Mouse (Mus musculus) stomach, embryonic 14.5 days (tissue): ENCODE measurements around the gene Tshb. TPM values are rescaled to one million over a fixed set of nuclear protein-coding genes. Genes with fewer than 3 reads are reported as not detected.

ENCODE experiments used
- ATAC-seq: fragments of 200-750 bp; cut with Nextera tagmentation; 2 replicates; pipeline ENCODE4 v1.8.0; 2017; ENCODE audit warnings: low read depth, moderate TSS enrichment; ENCODE audit not compliant: insufficient number of reproducible peaks, insufficient read depth, low FRiP score
- H3K27ac ChIP-seq: fragments of 300-500 bp; sonication (generic); 2 replicates; pipeline ENCODE4 v1.5.1; 2014; ENCODE audit warnings: mild to moderate bottlenecking, low read length, moderate library complexity, mixed read lengths
- H3K27me3 ChIP-seq: fragments of 300-500 bp; sonication (generic); 2 replicates; pipeline ENCODE4 v1.6.1; 2014; ENCODE audit warnings: low read length, control low read depth, mixed read lengths; ENCODE audit not compliant: control insufficient read depth, insufficient read depth
- H3K36me3 ChIP-seq: fragments of 300-500 bp; sonication (generic); 2 replicates; pipeline ENCODE4 v1.6.1; 2014; ENCODE audit warnings: mild to moderate bottlenecking, control low read depth, low read length, moderate library complexity, mixed read lengths; ENCODE audit not compliant: control insufficient read depth, insufficient read depth
- H3K4me1 ChIP-seq: fragments of 300-500 bp; sonication (generic); 2 replicates; pipeline ENCODE4 v1.6.1; 2014; ENCODE audit warnings: low read length, control low read depth, mixed read lengths; ENCODE audit not compliant: control insufficient read depth, insufficient read depth
- H3K4me2 ChIP-seq: fragments of 300-500 bp; sonication (generic); replicated peaks from 2 replicates; pipeline ENCODE4 v1.6.1; 2014; ENCODE audit warnings: low read depth, low read length, control low read depth
- H3K4me3 ChIP-seq: fragments of 300-500 bp; sonication (generic); 2 replicates; pipeline ENCODE4 v1.5.1; 2014; ENCODE audit warnings: low read depth, low read length, control low read depth
- H3K9ac ChIP-seq: fragments of 300-500 bp; sonication (generic); replicated peaks from 2 replicates; pipeline ENCODE4 v1.6.1; 2014; ENCODE audit warnings: low read depth, mild to moderate bottlenecking, control low read depth, low read length, moderate library complexity, mixed read lengths
- H3K9me3 ChIP-seq: fragments of 300-500 bp; sonication (generic); 2 replicates; pipeline ENCODE4 v1.6.1; 2016; ENCODE audit warnings: low read depth, low read length, control low read depth; ENCODE audit not compliant: control insufficient read depth
- WGBS: fragments of 180-500 bp; shearing (Covaris S2); extraction: QIAGEN DNeasy Blood & Tissue Kit; methylation state at CpG from one replicate; pipeline ENCODE4 v1.1.7; 2014; 5-methylcytosine and 5-hydroxymethylcytosine counted together
- polyA plus RNA-seq: library from polyadenylated mRNA; unstranded; fragments of >200 nt; fragmentation: Nextera tagmentation; extraction: Ambion mirVana; gene quantifications from 2 replicates; pipeline ENCODE4 v1.2.1, GENCODE M21; 2014

Tshb gene
- polyA plus RNA-seq, result 0.25 and 0.62 TPM in 2 replicates

- H3K4me3 ChIP-seq, result no peak within 1 kb of the TSS
- H3K4me1 ChIP-seq, result no peaks in the 10 kb centered on the region
- H3K36me3 ChIP-seq, result no peaks in the 10 kb centered on the region
- WGBS, result 64% methylated on average over 2 of the region's 2 CpGs
- ATAC-seq, result no peak
- no peak within 1 kb of the TSS for H3K9ac ChIP-seq
- no peaks in the 10 kb centered on the region for H3K27me3 ChIP-seq
- H3K9me3 ChIP-seq, result no peaks in the 10 kb centered on the region
- H3K27ac ChIP-seq, result no peak within 1 kb of the TSS
- no peak within 1 kb of the TSS for H3K4me2 ChIP-seq
These were observed at the start of gene Tshb for GRCm38 (mm10) chr3:102782618-102783017. Gene Tshb, minus strand, starts transcription at chr3:102782718.

- no peaks in the 10 kb centered on the region for H3K4me1 ChIP-seq
These were observed 21.4 kb upstream of the Tshb start for GRCm38 (mm10) chr3:102803937-102804336.

GRCm38 (mm10) chr3:102787369-102787768, 4.9 kb upstream of the Tshb start:
- H3K4me2 ChIP-seq, result no peak overlapping the region
- no peaks in the 10 kb centered on the region for H3K4me1 ChIP-seq
- no peak overlapping the region for H3K9ac ChIP-seq
- no peaks in the 10 kb centered on the region for H3K27me3 ChIP-seq
- H3K27ac ChIP-seq, result no peak overlapping the region
- no peak overlapping the region for H3K4me3 ChIP-seq
- WGBS, result 36% methylated on average over 4 of the region's 4 CpGs
- no peak for ATAC-seq
- H3K9me3 ChIP-seq, result no peaks in the 10 kb centered on the region
- no peaks in the 10 kb centered on the region for H3K36me3 ChIP-seq

More at GRCm38 (mm10) chr3:102803937-102804336, 21.4 kb upstream of the Tshb start:
- no peaks in the 10 kb centered on the region for H3K27me3 ChIP-seq
- no peak overlapping the region for H3K27ac ChIP-seq
- no peak overlapping the region for H3K4me3 ChIP-seq
- no peak overlapping the region for H3K9ac ChIP-seq
- ATAC-seq, result no peak
- 10% methylated on average over 3 of the region's 3 CpGs for WGBS
- H3K9me3 ChIP-seq, result no peaks in the 10 kb centered on the region
- H3K36me3 ChIP-seq, result no peaks in the 10 kb centered on the region
- H3K4me2 ChIP-seq, result no peak overlapping the region

- Histone ChIP-seq H3K27ac (no peak overlapping the region), H3K4me3 (no peak overlapping the region), H3K27me3 (no peaks in the 10 kb centered on the region), H3K4me2 (no peak overlapping the region), H3K4me1 (no peaks in the 10 kb centered on the region), H3K9ac (no peak overlapping the region), H3K36me3 (no peaks in the 10 kb centered on the region), H3K9me3 (no peaks in the 10 kb centered on the region)
- WGBS, result 72% methylated on average over 4 of the region's 4 CpGs
- ATAC-seq, result no peak
These were observed 9.5 kb downstream of the Tshb start for GRCm38 (mm10) chr3:102773018-102773417.

GRCm38 (mm10) chr3:102764850-102765249, 17.7 kb downstream of the Tshb start:
- no peaks in the 10 kb centered on the region; the same call in 1 of the 2 replicates for H3K36me3 ChIP-seq
- H3K9me3 ChIP-seq, result no peaks in the 10 kb centered on the region
- 36% methylated on average over 7 of the region's 7 CpGs for WGBS

GRCm38 (mm10) chr3:102763713-102764400, 18.7 kb downstream of the Tshb start:
- 36% methylated on average over 10 of the region's 10 CpGs for WGBS
- Histone ChIP-seq H3K27me3 (no peaks in the 10 kb centered on the region), H3K9ac (no peak overlapping the region), H3K27ac (peak overlapping the region; percentile 28; the same call in 1 of the 2 replicates), H3K4me2 (no peak overlapping the region), H3K4me3 (no peak overlapping the region), H3K4me1 (peaks cover 7% of the 10 kb centered on the region; the same call in 1 of the 2 replicates), H3K9me3 (no peaks in the 10 kb centered on the region), H3K36me3 (no peaks in the 10 kb centered on the region; the same call in 1 of the 2 replicates)
- no peak for ATAC-seq

More at GRCm38 (mm10) chr3:102764850-102765249, 17.7 kb downstream of the Tshb start:
- H3K4me1 ChIP-seq, result peaks cover 7% of the 10 kb centered on the region; the same call in 1 of the 2 replicates
- no peaks in the 10 kb centered on the region for H3K27me3 ChIP-seq
- ATAC-seq, result no peak
- no peak overlapping the region for H3K4me3 ChIP-seq
- H3K9ac ChIP-seq, result no peak overlapping the region
- no peak overlapping the region for H3K27ac ChIP-seq
- H3K4me2 ChIP-seq, result no peak overlapping the region

- Histone ChIP-seq H3K9ac (no peak overlapping the region), H3K4me2 (no peak overlapping the region), H3K27me3 (no peaks in the 10 kb centered on the region), H3K27ac (no peak overlapping the region), H3K4me3 (no peak overlapping the region), H3K4me1 (peaks cover 7% of the 10 kb centered on the region; the same call in 1 of the 2 replicates), H3K36me3 (no peaks in the 10 kb centered on the region; the same call in 1 of the 2 replicates), H3K9me3 (no peaks in the 10 kb centered on the region)
- ATAC-seq, result no peak
- WGBS, result 39% methylated on average over 3 of the region's 3 CpGs
These were observed 20.1 kb downstream of the Tshb start for GRCm38 (mm10) chr3:102762388-102762787.

- H3K4me3 ChIP-seq, result no peak overlapping the region
- H3K27ac ChIP-seq, result no peak overlapping the region
- H3K4me1 ChIP-seq, result peaks cover 7% of the 10 kb centered on the region; the same call in 1 of the 2 replicates
- no peak overlapping the region for H3K4me2 ChIP-seq
- 83% methylated on average over 3 of the region's 3 CpGs for WGBS
- no peaks in the 10 kb centered on the region; the same call in 1 of the 2 replicates for H3K36me3 ChIP-seq
- no peaks in the 10 kb centered on the region for H3K27me3 ChIP-seq
- no peak overlapping the region for H3K9ac ChIP-seq
- H3K9me3 ChIP-seq, result no peaks in the 10 kb centered on the region
- no peak for ATAC-seq
These were observed 22.3 kb downstream of the Tshb start for GRCm38 (mm10) chr3:102760236-102760635.
